Mouse (Mus musculus): ENCODE data around the gene Gipc3. TPM values are rescaled to one million over a fixed set of nuclear protein-coding genes. Genes with fewer than 3 reads are reported as not detected.

Gipc3 gene
- polyA plus RNA-seq (2012; ENCODE audit: insufficient read depth, insufficient read length, missing spikeins) = 1.0 TPM in 1 of 2 replicates, not detected in the other

GRCm38 (mm10) chr10:81342686-81343505 is at the start of gene Gipc3:
Gene Gipc3, minus strand, starts transcription at chr10:81343266.
- no peak within 1 kb of the TSS for H3K27ac ChIP-seq (replicated peaks; ENCODE audit: low read depth, low read length)
- H3K4me1 ChIP-seq (ENCODE audit: control insufficient read depth, insufficient read depth, insufficient read length, low read length) = no peaks in the 10 kb centered on the region; the same call in 1 of the 2 replicates
- H3K4me3 ChIP-seq (ENCODE audit: insufficient read depth, low read depth, low read length) = peak within 1 kb of the TSS; percentile 63

DNA sequence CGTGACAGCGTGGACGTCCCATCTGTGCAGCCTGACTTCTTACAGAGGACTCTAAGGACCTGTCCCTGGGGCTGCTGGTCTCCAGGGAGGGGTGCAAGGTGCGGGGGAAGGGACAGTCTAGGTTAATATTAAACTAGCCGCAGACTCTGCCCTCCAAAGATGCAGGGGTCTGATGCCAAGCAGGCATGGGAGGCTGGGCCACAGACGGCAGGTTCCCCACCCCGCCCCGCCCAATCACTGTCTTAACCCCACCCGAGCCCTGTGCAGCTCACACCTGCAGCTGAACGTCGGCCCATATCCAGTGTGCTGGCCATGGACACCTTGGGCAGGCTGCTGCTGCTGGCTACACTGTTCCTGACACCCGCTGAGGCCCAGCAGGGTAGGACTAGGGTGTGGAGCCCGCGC is 49.7 kb upstream of the Gipc3 start, which contains the start of gene Smim24:
TSS of gene Smim24 (plus strand) at position 271 of the 405 bp plus-strand sequence.
- Histone ChIP-seq H3K4me3 (ENCODE audit: insufficient read depth, low read depth, low read length) (peak within 1 kb of the TSS; percentile 49), H3K27ac (replicated peaks; ENCODE audit: low read depth, low read length) (no peak within 1 kb of the TSS), H3K4me1 (ENCODE audit: control insufficient read depth, insufficient read depth, insufficient read length, low read length) (peaks cover 12% of the 10 kb centered on the region)

DNA sequence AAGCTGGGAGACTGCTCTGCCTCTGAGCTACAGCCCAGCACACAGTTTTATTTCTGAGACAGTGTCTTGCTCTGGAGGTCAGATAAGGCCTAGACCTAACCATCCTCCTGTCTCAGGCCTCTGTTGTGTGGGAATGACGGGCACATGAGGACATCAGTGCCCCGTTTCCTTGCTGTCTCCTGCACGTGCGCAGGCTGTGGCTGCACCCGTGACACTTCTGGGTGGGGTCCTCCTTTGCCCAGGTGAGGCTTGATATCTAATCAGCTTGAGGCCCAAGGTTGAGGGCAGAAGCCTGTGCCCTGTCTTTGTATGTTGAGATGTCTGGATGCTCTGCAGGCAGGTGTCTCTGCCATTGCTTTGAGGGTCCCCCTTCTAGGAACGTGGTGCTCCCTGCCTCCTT is 49.2 kb upstream of the Gipc3 start:
- Histone ChIP-seq H3K27ac (replicated peaks; ENCODE audit: low read depth, low read length) (no peak overlapping the region), H3K4me3 (ENCODE audit: insufficient read depth, low read depth, low read length) (no peak overlapping the region), H3K4me1 (ENCODE audit: control insufficient read depth, insufficient read depth, insufficient read length, low read length) (peaks cover 12% of the 10 kb centered on the region)

DNA sequence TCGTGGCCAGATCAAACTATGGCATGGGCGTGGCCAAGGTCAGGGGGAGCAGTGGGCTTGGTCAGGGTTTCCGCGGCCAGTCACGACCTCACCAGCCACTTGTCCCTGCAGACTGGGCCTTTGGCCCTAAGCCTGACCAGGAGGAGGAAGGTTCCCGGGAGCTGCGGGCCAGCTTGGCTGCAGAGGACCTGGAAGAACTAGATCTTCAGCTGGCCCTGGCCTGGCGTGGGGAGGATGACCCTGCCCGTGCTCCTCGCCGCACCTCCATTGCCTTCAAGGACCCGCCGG is 47.6 kb upstream of the Gipc3 start:
- H3K4me1 ChIP-seq (ENCODE audit: control insufficient read depth, insufficient read depth, insufficient read length, low read length) = peaks cover 12% of the 10 kb centered on the region
- H3K27ac ChIP-seq (replicated peaks; ENCODE audit: low read depth, low read length) = no peak overlapping the region
- no peak overlapping the region for H3K4me3 ChIP-seq (ENCODE audit: insufficient read depth, low read depth, low read length)

DNA sequence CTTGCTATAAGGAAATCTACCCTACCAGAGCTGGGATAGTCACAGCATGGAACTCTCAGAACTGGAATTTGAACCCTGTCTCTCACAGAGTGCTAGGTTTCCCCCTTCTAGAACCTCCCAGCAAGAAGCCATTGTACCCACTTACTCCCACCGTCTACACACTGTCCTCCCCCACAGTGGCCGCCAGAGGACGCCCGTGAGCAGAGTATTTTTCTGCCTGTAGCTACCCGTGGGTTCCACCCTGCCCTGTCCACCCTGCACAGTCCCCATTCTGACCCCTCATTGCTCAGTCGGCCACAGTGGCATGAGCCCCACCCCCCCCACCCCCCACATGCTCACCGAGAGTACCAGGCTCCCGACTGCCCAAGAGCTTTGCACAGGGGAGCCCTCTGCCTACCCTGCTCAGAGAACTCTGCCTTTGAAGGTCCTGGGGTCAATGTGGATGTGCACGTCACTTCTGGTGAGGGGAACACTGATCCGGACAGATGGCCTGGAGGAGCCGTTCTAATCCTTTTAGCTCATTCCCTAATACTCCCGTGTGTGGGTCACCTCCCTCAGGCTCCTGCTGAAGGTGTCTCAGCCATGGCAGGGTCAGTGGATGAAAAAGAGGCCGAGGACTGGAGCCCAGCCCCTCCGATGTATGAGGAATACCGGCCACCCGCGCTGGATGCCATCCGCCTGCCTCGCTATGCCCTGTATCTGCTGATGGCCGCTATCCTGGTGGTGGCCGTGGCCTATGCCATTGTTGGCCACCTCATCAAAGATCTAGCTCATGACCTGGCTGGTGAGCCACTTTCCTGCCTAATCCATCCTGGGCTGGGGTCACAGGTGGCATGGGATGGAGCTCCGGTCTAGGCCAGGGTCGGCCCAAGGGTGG is 47.0 kb upstream of the Gipc3 start:
- Histone ChIP-seq H3K27ac (replicated peaks; ENCODE audit: low read depth, low read length) (no peak overlapping the region), H3K4me1 (ENCODE audit: control insufficient read depth, insufficient read depth, insufficient read length, low read length) (peaks cover 18% of the 10 kb centered on the region), H3K4me3 (ENCODE audit: insufficient read depth, low read depth, low read length) (no peak overlapping the region)

GRCm38 (mm10) chr10:81389373-81389772 is 46.3 kb upstream of the Gipc3 start:
- Histone ChIP-seq H3K27ac (replicated peaks; ENCODE audit: low read depth, low read length) (no peak overlapping the region), H3K4me1 (ENCODE audit: control insufficient read depth, insufficient read depth, insufficient read length, low read length) (peaks cover 21% of the 10 kb centered on the region), H3K4me3 (ENCODE audit: insufficient read depth, low read depth, low read length) (no peak overlapping the region)

DNA sequence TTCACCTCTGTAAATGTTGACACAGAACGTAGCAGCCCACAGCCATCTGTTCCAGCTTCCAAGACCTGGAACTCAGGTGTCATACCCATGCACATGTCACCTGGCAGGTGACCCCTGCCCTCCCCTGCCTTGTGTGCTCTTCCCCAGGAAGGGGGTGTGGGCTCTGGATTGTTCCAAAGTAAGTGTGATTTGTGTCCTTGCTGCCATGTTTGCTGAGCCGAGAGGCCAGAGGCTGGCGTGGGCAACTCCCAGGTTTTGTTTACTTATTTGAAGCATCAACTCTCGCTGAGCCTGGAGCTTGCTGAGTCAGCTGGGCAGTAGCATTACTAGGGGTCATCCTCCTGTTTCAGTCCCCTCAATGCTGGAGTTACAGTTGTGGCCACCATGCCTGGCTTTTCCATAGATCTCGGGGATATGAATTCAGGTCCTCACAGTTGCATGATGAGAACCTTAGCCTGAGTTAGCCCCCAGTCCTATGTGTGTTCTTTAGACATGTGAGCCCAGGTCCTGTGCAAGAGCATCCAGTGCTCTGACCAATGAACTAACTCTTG is 45.5 kb upstream of the Gipc3 start, which contains the start of gene Gm48552:
TSS of gene Gm48552 (plus strand) at position 501 of the 551 bp plus-strand sequence.
- H3K4me1 ChIP-seq (ENCODE audit: control insufficient read depth, insufficient read depth, insufficient read length, low read length) = peaks cover 19% of the 10 kb centered on the region
- no peak within 1 kb of the TSS for H3K27ac ChIP-seq (replicated peaks; ENCODE audit: low read depth, low read length)
- no peak within 1 kb of the TSS for H3K4me3 ChIP-seq (ENCODE audit: insufficient read depth, low read depth, low read length)

- Histone ChIP-seq H3K4me1 (ENCODE audit: control insufficient read depth, insufficient read depth, insufficient read length, low read length) (peaks cover 19% of the 10 kb centered on the region), H3K4me3 (ENCODE audit: insufficient read depth, low read depth, low read length) (no peak overlapping the region), H3K27ac (replicated peaks; ENCODE audit: low read depth, low read length) (no peak overlapping the region)
Observed at GRCm38 (mm10) chr10:81387716-81388115, 44.6 kb upstream of the Gipc3 start.

GRCm38 (mm10) chr10:81385603-81386306 is 42.7 kb upstream of the Gipc3 start:
- no peak overlapping the region for H3K27ac ChIP-seq (replicated peaks; ENCODE audit: low read depth, low read length)
- H3K4me1 ChIP-seq (ENCODE audit: control insufficient read depth, insufficient read depth, insufficient read length, low read length) = peaks cover 19% of the 10 kb centered on the region
- H3K4me3 ChIP-seq (ENCODE audit: insufficient read depth, low read depth, low read length) = peak overlapping the region; percentile 73; the same call in 1 of the 2 replicates

DNA sequence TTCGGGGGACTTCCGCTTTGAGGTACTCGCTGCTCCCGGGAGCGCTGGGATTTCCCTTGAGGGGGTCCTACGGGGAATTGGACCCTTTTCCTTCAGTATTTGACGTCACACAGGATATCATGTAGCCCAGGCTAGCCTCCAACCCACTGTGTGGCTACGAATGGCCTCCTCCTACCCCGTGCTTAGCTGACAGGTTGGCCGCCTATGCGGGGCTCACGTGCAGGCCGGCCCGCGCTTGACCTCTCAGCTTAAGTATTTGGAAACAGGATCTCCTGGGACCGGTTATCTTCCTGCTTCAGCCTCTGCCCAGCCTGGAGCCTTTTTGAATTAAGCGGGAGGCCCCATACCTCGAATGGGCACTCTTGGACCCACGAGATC is 41.5 kb upstream of the Gipc3 start:
- Histone ChIP-seq H3K4me3 (ENCODE audit: insufficient read depth, low read depth, low read length) (peak overlapping the region; percentile 73), H3K27ac (replicated peaks; ENCODE audit: low read depth, low read length) (peak overlapping the region; percentile 58)

GRCm38 (mm10) chr10:81383802-81384604 is 40.9 kb upstream of the Gipc3 start, which contains the start of the genes Dohh and Gm48551:
Gene Dohh, plus strand, starts transcription at chr10:81384428.
Gene Gm48551, plus strand, starts transcription at chr10:81384466.
- Histone ChIP-seq H3K27ac (replicated peaks; ENCODE audit: low read depth, low read length) (peak within 1 kb of the TSS; percentile 58), H3K4me3 (ENCODE audit: insufficient read depth, low read depth, low read length) (peak within 1 kb of the TSS; percentile 73), H3K4me1 (ENCODE audit: control insufficient read depth, insufficient read depth, insufficient read length, low read length) (peaks cover 10% of the 10 kb centered on the region)

More for the DNA sequence above, 41.5 kb upstream of the Gipc3 start:
- peaks cover 12% of the 10 kb centered on the region for H3K4me1 ChIP-seq (ENCODE audit: control insufficient read depth, insufficient read depth, insufficient read length, low read length)

GRCm38 (mm10) chr10:81382039-81382438 is 39.0 kb upstream of the Gipc3 start:
- Histone ChIP-seq H3K4me3 (ENCODE audit: insufficient read depth, low read depth, low read length) (no peak overlapping the region), H3K27ac (replicated peaks; ENCODE audit: low read depth, low read length) (no peak overlapping the region), H3K4me1 (ENCODE audit: control insufficient read depth, insufficient read depth, insufficient read length, low read length) (peaks cover 16% of the 10 kb centered on the region)

DNA sequence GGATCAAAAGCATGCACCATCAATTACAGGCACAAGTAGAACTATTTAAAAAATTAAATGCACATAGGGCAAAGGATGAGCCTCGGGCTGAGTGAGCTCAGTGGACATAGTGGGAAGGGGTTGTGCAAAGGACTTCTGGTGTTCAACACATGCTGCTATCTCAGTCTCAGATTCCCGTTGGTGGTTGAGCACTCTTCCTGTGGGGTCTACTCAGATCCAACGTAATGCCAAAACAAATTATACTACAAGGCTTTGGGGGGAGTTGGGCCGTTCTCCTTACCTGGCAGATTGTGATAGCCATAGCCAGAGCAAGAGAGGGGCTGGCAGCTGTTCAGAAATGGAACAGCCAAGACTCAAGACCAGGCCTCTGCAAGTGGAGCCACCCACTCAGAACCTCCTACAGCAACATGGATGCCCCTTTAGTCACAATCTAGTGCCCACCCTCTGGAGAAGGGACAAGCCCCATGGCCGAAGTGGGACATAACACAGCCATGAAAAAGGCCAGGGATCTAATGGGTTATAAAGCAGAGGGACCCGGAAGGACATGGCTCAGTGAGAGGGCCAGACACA is 36.8 kb upstream of the Gipc3 start:
- Histone ChIP-seq H3K4me1 (ENCODE audit: control insufficient read depth, insufficient read depth, insufficient read length, low read length) (peaks cover 16% of the 10 kb centered on the region), H3K4me3 (ENCODE audit: insufficient read depth, low read depth, low read length) (no peak overlapping the region), H3K27ac (replicated peaks; ENCODE audit: low read depth, low read length) (no peak overlapping the region)

DNA sequence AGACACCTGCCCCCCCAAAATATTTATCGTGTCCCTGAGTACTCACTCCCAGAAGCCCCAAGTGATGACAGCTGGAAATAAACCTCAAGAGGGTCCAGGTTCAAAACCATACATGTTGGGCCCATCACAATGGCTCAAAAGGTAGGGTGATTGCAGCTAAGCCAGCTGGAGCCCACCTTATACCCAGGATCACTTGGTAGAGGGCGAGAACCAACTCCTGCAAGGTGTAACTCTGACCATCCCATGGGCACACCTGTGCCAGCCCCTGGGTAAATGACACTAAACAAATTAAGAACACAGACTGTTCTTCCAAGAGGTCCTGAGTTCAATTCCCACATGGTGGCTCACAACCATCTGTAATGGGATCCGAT is 36.1 kb upstream of the Gipc3 start:
- Histone ChIP-seq H3K27ac (replicated peaks; ENCODE audit: low read depth, low read length) (no peak overlapping the region), H3K4me1 (ENCODE audit: control insufficient read depth, insufficient read depth, insufficient read length, low read length) (peaks cover 15% of the 10 kb centered on the region), H3K4me3 (ENCODE audit: insufficient read depth, low read depth, low read length) (peak overlapping the region; percentile 56)
